Mouse (Mus musculus): Measurements from ENCODE around the gene Olfr920. TPM values are rescaled to one million over a fixed set of nuclear protein-coding genes. Genes with fewer than 3 reads are reported as not detected.

The Olfr920 gene
- total and polyA plus RNA-seq, 3 experiments: not detected

GRCm38 (mm10) chr9:38724044-38724443 is 28.1 kb upstream of the Olfr920 start (continued):
- TF ChIP-seq EP300 (IDR thresholded peaks at IDR 0.05; ENCODE audit: low read depth in 1 of 2, low read length in 2 of 2): peak; percentile 75 to 96

GRCm38 (mm10) chr9:38728218-38728617 is 23.9 kb upstream of the Olfr920 start:
- Histone ChIP-seq H3K79me2 (ENCODE audit: control insufficient read depth, insufficient read depth, low read length, poor library complexity) (no peaks in the 10 kb centered on the region), H3K4me3 (ENCODE audit: control insufficient read depth in 1 of 2, insufficient read depth in 1 of 2, low read depth in 2 of 2, low read length in 2 of 2) (no peak overlapping the region), H3K9me3 (replicated peaks; ENCODE audit: insufficient read depth, low read length) (no peaks in the 10 kb centered on the region), H3K9ac (ENCODE audit: control insufficient read depth, low read depth, low read length, poor library complexity, severe bottlenecking) (no peak overlapping the region), H3K27ac (ENCODE audit: control insufficient read depth, low read depth, low read length) (no peak overlapping the region), H3K27me3 (ENCODE audit: control insufficient read depth in 1 of 2, insufficient read depth in 2 of 2, low read length in 2 of 2) (no peaks in the 10 kb centered on the region), H3K36me3 (ENCODE audit: control insufficient read depth in 1 of 2, insufficient read depth in 2 of 2, low read length in 2 of 2) (peaks cover 0 to 3% of the 10 kb centered on the region in 2 experiments; a peak in 2 of 4 replicates), H3K4me1 (ENCODE audit: control insufficient read depth in 1 of 2, insufficient read depth in 2 of 2, low read length in 2 of 2) (peaks cover 3 to 8% of the 10 kb centered on the region in 2 experiments; a peak in 3 of 4 replicates)
- no peak for TF ChIP-seq E2F4 (IDR thresholded peaks at IDR 0.05; ENCODE audit: borderline replicate concordance, low read depth, low read length)
- no peak for TF ChIP-seq POLR2AphosphoS2 (IDR thresholded peaks at IDR 0.05; ENCODE audit: low read length)
- no peak for TF ChIP-seq ZC3H11A (IDR thresholded peaks at IDR 0.05; ENCODE audit: low read depth, low read length)
- TF ChIP-seq NRF1 (IDR thresholded peaks at IDR 0.05; ENCODE audit: insufficient read depth, low read depth, low read length, poor library complexity, severe bottlenecking): no peak
- TF ChIP-seq ELF1 (IDR thresholded peaks at IDR 0.05; ENCODE audit: low read depth, low read length): no peak
- no peak for TF ChIP-seq CTCF (IDR thresholded peaks at IDR 0.05 in 2 of 3, conservative IDR thresholded peaks at IDR 0.05 in 1 of 3; ENCODE audit: control insufficient read depth in 1 of 3, insufficient read depth in 1 of 3, low read depth in 2 of 3, low read length in 3 of 3, poor library complexity in 1 of 3, severe bottlenecking in 1 of 3)
- no peak for TF ChIP-seq RAD21 (IDR thresholded peaks at IDR 0.05; ENCODE audit: low read depth, low read length)
- no peak for TF ChIP-seq TBP (IDR thresholded peaks at IDR 0.05; ENCODE audit: low read depth, low read length)
- TF ChIP-seq SMC3 (IDR thresholded peaks at IDR 0.05; ENCODE audit: low read depth, low read length): no peak
- TF ChIP-seq MEF2A (IDR thresholded peaks at IDR 0.05; ENCODE audit: extremely low read depth, insufficient replicate concordance, low read depth, low read length, poor library complexity, severe bottlenecking): no peak
- no peak for TF ChIP-seq KAT2A (conservative IDR thresholded peaks at IDR 0.05; ENCODE audit: low read depth, low read length)
- no peak for DNase-seq (ENCODE audit: low read depth, low spot score)

- Histone ChIP-seq H3K4me1 (ENCODE audit: control insufficient read depth in 1 of 2, insufficient read depth in 2 of 2, low read length in 2 of 2) (no peaks in the 10 kb centered on the region), H3K9ac (ENCODE audit: control insufficient read depth, low read depth, low read length, poor library complexity, severe bottlenecking) (no peak overlapping the region), H3K9me3 (replicated peaks; ENCODE audit: insufficient read depth, low read length) (no peaks in the 10 kb centered on the region), H3K79me2 (ENCODE audit: control insufficient read depth, insufficient read depth, low read length, poor library complexity) (no peaks in the 10 kb centered on the region), H3K36me3 (ENCODE audit: control insufficient read depth in 1 of 2, insufficient read depth in 2 of 2, low read length in 2 of 2) (no peaks in the 10 kb centered on the region), H3K27ac (ENCODE audit: control insufficient read depth, low read depth, low read length) (no peak overlapping the region), H3K27me3 (ENCODE audit: control insufficient read depth in 1 of 2, insufficient read depth in 2 of 2, low read length in 2 of 2) (no peaks in the 10 kb centered on the region), H3K4me3 (ENCODE audit: control insufficient read depth in 1 of 2, insufficient read depth in 1 of 2, low read depth in 2 of 2, low read length in 2 of 2) (no peak overlapping the region)
- TF ChIP-seq MXI1 (IDR thresholded peaks at IDR 0.05; ENCODE audit: low read depth, low read length): no peak
- TF ChIP-seq POLR2A (IDR thresholded peaks at IDR 0.05; ENCODE audit: control insufficient read depth in 1 of 2, insufficient read depth in 1 of 2, low read depth in 1 of 2, low read length in 2 of 2, poor library complexity in 1 of 2): no peak
- no peak for TF ChIP-seq MAZ (IDR thresholded peaks at IDR 0.05; ENCODE audit: low read depth, low read length)
- no peak for TF ChIP-seq ZC3H11A (IDR thresholded peaks at IDR 0.05; ENCODE audit: low read depth, low read length)
- TF ChIP-seq NRF1 (IDR thresholded peaks at IDR 0.05; ENCODE audit: insufficient read depth, low read depth, low read length, poor library complexity, severe bottlenecking): no peak
- no peak for TF ChIP-seq TAL1 (IDR thresholded peaks at IDR 0.05; ENCODE audit: low read length)
- TF ChIP-seq POLR2AphosphoS5 (IDR thresholded peaks at IDR 0.05; ENCODE audit: borderline replicate concordance, low read depth, low read length): no peak
- no peak for TF ChIP-seq HCFC1 (IDR thresholded peaks at IDR 0.05; ENCODE audit: low read depth, low read length)
- no peak for TF ChIP-seq MEF2A (IDR thresholded peaks at IDR 0.05; ENCODE audit: extremely low read depth, insufficient replicate concordance, low read depth, low read length, poor library complexity, severe bottlenecking)
- TF ChIP-seq TCF12 (IDR thresholded peaks at IDR 0.05; ENCODE audit: low read depth, low read length): no peak
- TF ChIP-seq JUND (IDR thresholded peaks at IDR 0.05; ENCODE audit: low read depth, low read length): no peak
- no peak for TF ChIP-seq USF1 (IDR thresholded peaks at IDR 0.05; ENCODE audit: low read depth, low read length)
- no peak for TF ChIP-seq ETS1 (IDR thresholded peaks at IDR 0.05; ENCODE audit: low read depth, low read length)
- TF ChIP-seq SIN3A (IDR thresholded peaks at IDR 0.05; ENCODE audit: low read length): no peak
- TF ChIP-seq TBP (IDR thresholded peaks at IDR 0.05; ENCODE audit: low read depth, low read length): no peak
- no peak for TF ChIP-seq ZMIZ1 (IDR thresholded peaks at IDR 0.05; ENCODE audit: low read depth, low read length)
- no peak for TF ChIP-seq POLR2AphosphoS2 (IDR thresholded peaks at IDR 0.05; ENCODE audit: low read length)
- no peak for TF ChIP-seq USF2 (IDR thresholded peaks at IDR 0.05; ENCODE audit: borderline replicate concordance in 1 of 2, insufficient read depth in 1 of 2, low read depth in 1 of 2, low read length in 2 of 2)
- no peak for TF ChIP-seq BHLHE40 (IDR thresholded peaks at IDR 0.05; ENCODE audit: borderline replicate concordance, low read depth, low read length)
- TF ChIP-seq EP300 (IDR thresholded peaks at IDR 0.05; ENCODE audit: low read depth in 1 of 2, low read length in 2 of 2): no peak
- DNase-seq (ENCODE audit: low read depth, low spot score): no peak
These were observed 10.7 kb upstream of the Olfr920 start for GRCm38 (mm10) chr9:38741408-38741807.
